Mouse (Mus musculus) liver, embryonic 14.5 days (tissue): ENCODE results near the gene Steap4. TPM values are rescaled to one million over a fixed set of nuclear protein-coding genes. Genes with fewer than 3 reads are reported as not detected.

Experiments used
- ATAC-seq: fragments of 200-750 bp; cut with Nextera tagmentation; 2 replicates; pipeline ENCODE4 v1.8.0; 2017; ENCODE audit warnings: moderate number of reproducible peaks, mild to moderate bottlenecking, moderate library complexity; ENCODE audit not compliant: insufficient read depth
- DNase-seq, 3 experiments: peaks; one replicate each; pipeline ENCODE4 v3.0.0-alpha.2; 2012 to 2013; ENCODE audit warnings: low read depth in 3 of 3, low spot score in 3 of 3
- H3K27ac ChIP-seq: fragments of 300-500 bp; sonication (generic); 2 replicates; pipeline ENCODE4 v1.5.1; 2014; ENCODE audit warnings: moderate library complexity, mild to moderate bottlenecking, control low read depth, inconsistent platforms
- H3K27me3 ChIP-seq: fragments of 300-500 bp; sonication (generic); 2 replicates; pipeline ENCODE4 v1.6.1; 2014; ENCODE audit warnings: mild to moderate bottlenecking, low read length, moderate library complexity; ENCODE audit not compliant: control insufficient read depth, insufficient read depth
- H3K36me3 ChIP-seq: fragments of 300-500 bp; sonication (generic); replicated peaks from 2 replicates; pipeline ENCODE4 v1.6.1; 2014; ENCODE audit warnings: low read depth; ENCODE audit not compliant: control insufficient read depth, insufficient read depth
- H3K4me1 ChIP-seq, 2 experiments: fragments of 200-500 bp in 1 of 2; fragments of 300-500 bp in 1 of 2; sonication (generic) in 1 of 2; replicated peaks; 2 replicates each; pipeline ENCODE4 v1.6.1; 2012 to 2014; ENCODE audit warnings: antibody characterized with exemption in 1 of 2, inconsistent platforms in 1 of 2, low read length in 1 of 2; ENCODE audit not compliant: control insufficient read depth in 2 of 2, insufficient read depth in 2 of 2
- H3K4me2 ChIP-seq: fragments of 300-500 bp; sonication (generic); 2 replicates; pipeline ENCODE4 v1.6.1; 2014; ENCODE audit warnings: low read depth, mild to moderate bottlenecking, control low read depth, moderate library complexity
- H3K4me3 ChIP-seq, 2 experiments: fragments of 200-500 bp in 1 of 2; fragments of 300-500 bp in 1 of 2; sonication (generic) in 1 of 2; 2 replicates each; pipeline ENCODE4 v1.5.1; 2012 to 2014; ENCODE audit warnings: low read depth in 2 of 2, low read length in 2 of 2, mild to moderate bottlenecking in 2 of 2, control low read depth in 1 of 2, inconsistent platforms in 1 of 2, moderate library complexity in 1 of 2; ENCODE audit not compliant: insufficient read depth in 1 of 2
- H3K9ac ChIP-seq: fragments of 300-500 bp; sonication (generic); replicated peaks from 2 replicates; pipeline ENCODE4 v1.6.1; 2014; ENCODE audit warnings: mild to moderate bottlenecking, control low read depth, moderate library complexity
- H3K9me3 ChIP-seq: fragments of 300-500 bp; sonication (generic); 2 replicates; pipeline ENCODE4 v1.6.1; 2016; ENCODE audit warnings: low read length, mixed read lengths; ENCODE audit not compliant: control insufficient read depth
- CTCF ChIP-seq: IDR thresholded peaks from 2 replicates; pipeline ENCODE4 v1.5.1; 2016; ENCODE audit warnings: antibody characterized with exemption, low read depth, control low read depth
- EP300 ChIP-seq: IDR thresholded peaks from 2 replicates; pipeline ENCODE4 v1.6.1; 2016; ENCODE audit warnings: antibody characterized with exemption, low read depth
- WGBS: fragments of 180-500 bp; shearing (Covaris S2); extraction: QIAGEN DNeasy Blood & Tissue Kit; methylation state at CpG from one replicate; pipeline ENCODE4 v1.1.7; 2014; ENCODE audit not compliant: insufficient replicate concordance; 5-methylcytosine and 5-hydroxymethylcytosine counted together
- polyA plus RNA-seq, 2 experiments: library from polyadenylated mRNA; depleted of rRNA in 1 of 2; stranded (reverse) in 1 of 2; unstranded in 1 of 2; fragments of >200 nt; fragmentation: Nextera tagmentation in 1 of 2; extraction: Ambion mirVana in 1 of 2; gene quantifications; 2 replicates each; pipeline versions ENCODE4 v1.2.1 to v1.2.3; 2012 to 2014

Steap4 gene
- polyA plus RNA-seq (2012; rRNA removed) (1.6 and 2.0 TPM in 2 replicates), polyA plus RNA-seq (2014; fragmentation: Nextera tagmentation; extraction: Ambion mirVana) (2.9 and 4.5 TPM in 2 replicates)

GRCm38 (mm10) chr5:7960176-7960575 lies at the start of gene Steap4:
Steap4 (plus strand) TSS chr5:7960457.
- H3K4me1 ChIP-seq: no peaks in the 10 kb centered on the region
- WGBS: 10% methylated on average over 20 of the region's 20 CpGs
- peak; percentile 31; the same call in 1 of the 2 replicates for ATAC-seq
- H3K4me2 ChIP-seq: peak within 1 kb of the TSS; percentile 39
- H3K9ac ChIP-seq: no peak within 1 kb of the TSS
- DNase-seq: peak in 1 of 3 experiments; percentile 3
- TF ChIP-seq EP300 (no peak), CTCF (no peak)
- no peaks in the 10 kb centered on the region for H3K27me3 ChIP-seq
- no peaks in the 10 kb centered on the region for H3K9me3 ChIP-seq
- H3K4me3 ChIP-seq: 0 out of 4 replicates have a peak within 1 kb of the TSS, but pooled peaks have one; percentile 16 to 29
- H3K27ac ChIP-seq: no peak within 1 kb of the TSS
- no peaks in the 10 kb centered on the region for H3K36me3 ChIP-seq

DNA sequence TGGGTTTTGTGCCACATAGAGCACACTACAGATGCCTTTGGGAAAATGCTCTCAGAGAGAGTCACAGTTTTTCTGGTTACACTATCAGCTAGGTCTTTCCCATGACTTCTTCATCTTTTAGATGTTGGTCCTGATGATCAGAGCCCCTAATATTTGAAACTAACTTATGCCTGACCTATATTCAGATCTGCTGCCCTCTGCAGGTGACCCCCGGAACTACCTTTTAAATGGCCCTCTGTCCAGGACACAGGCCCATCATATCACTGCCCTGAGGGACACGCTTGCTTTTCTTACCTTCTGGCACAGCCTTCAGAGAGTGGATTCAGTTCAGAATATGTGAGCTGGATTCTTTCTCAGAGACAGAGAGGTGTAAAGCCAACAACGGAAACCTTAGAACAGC lies 48.3 kb upstream of the Steap4 start:
- no peak for DNase-seq
- TF ChIP-seq EP300 (no peak), CTCF (peak; percentile 52)
- H3K9ac ChIP-seq: no peak overlapping the region
- H3K4me2 ChIP-seq: no peak overlapping the region
- no peaks in the 10 kb centered on the region for H3K9me3 ChIP-seq
- H3K4me3 ChIP-seq: no peak overlapping the region
- no peak overlapping the region for H3K27ac ChIP-seq
- H3K36me3 ChIP-seq: no peaks in the 10 kb centered on the region
- ATAC-seq: no peak
- H3K4me1 ChIP-seq: no peaks in the 10 kb centered on the region
- no peaks in the 10 kb centered on the region for H3K27me3 ChIP-seq
- WGBS: 49% methylated on average over 3 of the region's 3 CpGs

GRCm38 (mm10) chr5:7917501-7918295 lies 42.6 kb upstream of the Steap4 start:
- Histone ChIP-seq H3K9ac (no peak overlapping the region), H3K27me3 (no peaks in the 10 kb centered on the region), H3K4me2 (no peak overlapping the region), H3K4me3 (no peak overlapping the region), H3K9me3 (no peaks in the 10 kb centered on the region), H3K36me3 (no peaks in the 10 kb centered on the region), H3K27ac (no peak overlapping the region), H3K4me1 (no peaks in the 10 kb centered on the region)
- TF ChIP-seq EP300 (no peak), CTCF (no peak)
- ATAC-seq (no peak), DNase-seq (no peak)
- 61% methylated on average over 11 of the region's 11 CpGs for WGBS

DNA sequence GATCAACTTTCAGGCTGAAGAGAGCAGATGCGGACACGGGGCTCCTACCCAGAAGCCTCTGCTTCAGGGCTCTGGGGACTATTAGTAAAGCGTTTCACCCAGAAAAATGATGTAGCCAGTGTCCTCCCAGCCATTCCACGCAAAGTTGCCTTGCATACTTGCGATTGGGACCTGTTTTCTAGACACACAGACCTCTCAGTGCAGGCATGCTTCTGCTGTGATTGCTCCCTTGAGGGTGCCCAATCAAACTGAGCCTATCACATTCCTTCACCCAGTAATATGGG lies 42.0 kb upstream of the Steap4 start:
- no peak for TF ChIP-seq EP300
- no peak for TF ChIP-seq CTCF
- ATAC-seq (no peak), DNase-seq (no peak)
- no peak overlapping the region for H3K4me2 ChIP-seq
- no peaks in the 10 kb centered on the region for H3K9me3 ChIP-seq
- H3K36me3 ChIP-seq: no peaks in the 10 kb centered on the region
- no peak overlapping the region for H3K9ac ChIP-seq
- H3K27ac ChIP-seq: no peak overlapping the region
- H3K4me1 ChIP-seq: no peaks in the 10 kb centered on the region
- WGBS: 62% methylated on average over 5 of the region's 5 CpGs
- H3K27me3 ChIP-seq: no peaks in the 10 kb centered on the region
- no peak overlapping the region for H3K4me3 ChIP-seq

- no peak for TF ChIP-seq EP300
- no peak for TF ChIP-seq CTCF
- Histone ChIP-seq H3K4me1 (no peaks in the 10 kb centered on the region), H3K27ac (no peak overlapping the region), H3K4me3 (no peak overlapping the region), H3K27me3 (no peaks in the 10 kb centered on the region), H3K4me2 (no peak overlapping the region), H3K9ac (no peak overlapping the region), H3K36me3 (no peaks in the 10 kb centered on the region), H3K9me3 (no peaks in the 10 kb centered on the region)
- WGBS: 55% methylated on average over 2 of the region's 2 CpGs
- ATAC-seq (no peak), DNase-seq (no peak)
Observed at GRCm38 (mm10) chr5:7919681-7920080, 40.6 kb upstream of the Steap4 start.
